Comparison of ENCODE assay signal across 9 mouse cellular contexts in genomic region chr15:89524611-89525415, GRCm38 (mm10). TPM values are rescaled to one million over a fixed set of nuclear protein-coding genes. Genes with fewer than 3 reads are reported as not detected.
A peak's percentile ranks its signal among the peaks of the same experiment; 100 is the strongest.
DNase-seq lines count a peak whose midpoint lies in the region; ATAC-seq and TF ChIP-seq lines count a peak whose summit lies in the region.
"Had no signal": no experiment of that assay in that cellular context is flagged by ENCODE, and none has a peak within 500 bp of the region (broad histone marks: within the 10 kb centered on the region; RNA-seq: fewer than 3 reads in every experiment).

No protein-coding gene starts in this region.

- H3K4me1 ChIP-seq in heart, embryonic 13.5 days, result 0 out of 2 replicates have a peak, but pooled peaks cover 7% of the 10 kb centered on the region
- H3K4me1 ChIP-seq in heart, adult 2 months (ENCODE audit: control insufficient read depth, insufficient read depth, low read length), result peaks cover 3% of the 10 kb centered on the region
- peaks cover 21% of the 10 kb centered on the region for H3K4me1 ChIP-seq in hindbrain, embryonic 13.5 days (replicated peaks)
- no peaks in the 10 kb centered on the region for H3K4me1 ChIP-seq in midbrain, embryonic 16.5 days (ENCODE audit: control insufficient read depth, insufficient read depth, low read length)
- H3K4me1 ChIP-seq in kidney, adult 2 months (ENCODE audit: control insufficient read depth, insufficient read depth, low read length), result no peaks in the 10 kb centered on the region

- no peak for TF ChIP-seq EP300 in heart, adult 2 months (IDR thresholded peaks at IDR 0.05; ENCODE audit: insufficient read depth, low read depth, low read length)

- H3K79me2 ChIP-seq in heart, adult 2 months (replicated peaks; ENCODE audit: control insufficient read depth, insufficient read depth, low read length), result no peaks in the 10 kb centered on the region

- H3K4me2 ChIP-seq in heart, embryonic 13.5 days, result peak overlapping the region; percentile 85
- peak overlapping the region; percentile 94 for H3K4me2 ChIP-seq in hindbrain, embryonic 13.5 days
- peak overlapping the region; percentile 97 for H3K4me2 ChIP-seq in midbrain, embryonic 16.5 days (ENCODE audit: low read length)

- TF ChIP-seq CTCF in heart, adult 2 months (IDR thresholded peaks at IDR 0.05), result no peak
- no peak for TF ChIP-seq CTCF in kidney, adult 2 months (conservative IDR thresholded peaks at IDR 0.05; ENCODE audit: insufficient read depth, insufficient read length, low read depth, low read length)

- no peak for TF ChIP-seq POLR2A in heart, adult 2 months (IDR thresholded peaks at IDR 0.05; ENCODE audit: insufficient read depth, low read depth, low read length)
- no peak for TF ChIP-seq POLR2A in kidney, adult 2 months (IDR thresholded peaks at IDR 0.05; ENCODE audit: low read depth, low read length)

- peaks cover 54% of the 10 kb centered on the region for H3K27me3 ChIP-seq in heart, embryonic 13.5 days (replicated peaks)
- H3K27me3 ChIP-seq in heart, adult 2 months (ENCODE audit: control insufficient read depth, insufficient read depth, low read length), result no peaks in the 10 kb centered on the region; the same call in 1 of the 2 replicates
- peaks cover 46% of the 10 kb centered on the region for H3K27me3 ChIP-seq in hindbrain, embryonic 13.5 days
- H3K27me3 ChIP-seq in midbrain, embryonic 16.5 days (ENCODE audit: control insufficient read depth, insufficient read depth, low read depth, low read length), result no peaks in the 10 kb centered on the region
- no peaks in the 10 kb centered on the region for H3K27me3 ChIP-seq in kidney, adult 2 months (replicated peaks; ENCODE audit: control insufficient read depth, insufficient read depth, low read length)

- WGBS in heart, embryonic 13.5 days, result 70% methylated on average over 8 of the region's 8 CpGs
- 70% methylated on average over 8 of the region's 8 CpGs for WGBS in heart, adult 2 months
- 73% methylated on average over 8 of the region's 8 CpGs for WGBS in hindbrain, embryonic 13.5 days
- WGBS in midbrain, embryonic 16.5 days, result 67% methylated on average over 8 of the region's 8 CpGs
- WGBS in kidney, adult 2 months, result 64% methylated on average over 8 of the region's 8 CpGs

- no peak for DNase-seq in heart, adult 2 months
- peak; percentile 66 to 67 for DNase-seq in cerebellum, postnatal 14 days
- no peak for DNase-seq in left cerebral cortex, postnatal 4 days
- DNase-seq in embryo, embryonic 10.5 days (ENCODE audit: low spot score), result no peak
- no peak for DNase-seq in kidney, adult 2 months

- no peak overlapping the region; the same call in 1 of the 2 replicates for H3K9ac ChIP-seq in heart, embryonic 13.5 days
- no peak overlapping the region for H3K9ac ChIP-seq in heart, adult 2 months (ENCODE audit: low read depth, low read length)
- H3K9ac ChIP-seq in hindbrain, embryonic 13.5 days, result peak overlapping the region; percentile 80; the same call in 1 of the 2 replicates
- H3K9ac ChIP-seq in midbrain, embryonic 16.5 days (ENCODE audit: low read depth, low read length), result peak overlapping the region; percentile 64

- H3K9me3 ChIP-seq in heart, embryonic 13.5 days, result no peaks in the 10 kb centered on the region
- H3K9me3 ChIP-seq in hindbrain, embryonic 13.5 days, result no peaks in the 10 kb centered on the region
- H3K9me3 ChIP-seq in midbrain, embryonic 16.5 days (replicated peaks; ENCODE audit: control insufficient read depth, low read length, poor library complexity, severe bottlenecking), result no peaks in the 10 kb centered on the region

- no peak for ATAC-seq in heart, embryonic 13.5 days (ENCODE audit: extremely low read depth, insufficient number of reproducible peaks, low FRiP score, low TSS enrichment)
- ATAC-seq in hindbrain, embryonic 13.5 days (ENCODE audit: low FRiP score), result 0 out of 2 replicates have a peak, but pooled peaks have one; percentile 30
- no peak for ATAC-seq in midbrain, embryonic 16.5 days

- H3K27ac ChIP-seq in heart, embryonic 13.5 days (replicated peaks), result no peak overlapping the region
- H3K27ac ChIP-seq in heart, adult 2 months, result no peak overlapping the region
- no peak overlapping the region for H3K27ac ChIP-seq in hindbrain, embryonic 13.5 days
- no peak overlapping the region for H3K27ac ChIP-seq in midbrain, embryonic 16.5 days (ENCODE audit: low read length)
- no peak overlapping the region for H3K27ac ChIP-seq in kidney, adult 2 months (ENCODE audit: insufficient read depth, low read depth, low read length)

- H3K4me3 ChIP-seq in heart, embryonic 13.5 days, result peak overlapping the region; percentile 64
- H3K4me3 ChIP-seq in heart, adult 2 months, result no peak overlapping the region
- H3K4me3 ChIP-seq in hindbrain, embryonic 13.5 days, result peak overlapping the region; percentile 67
- H3K4me3 ChIP-seq in midbrain, embryonic 16.5 days (ENCODE audit: low read depth, low read length), result peak overlapping the region; percentile 52
- no peak overlapping the region for H3K4me3 ChIP-seq in kidney, adult 2 months (ENCODE audit: insufficient read depth, low read depth, low read length)
- H3K4me3 ChIP-seq: erythroblast, embryonic 14.5 days had no signal

- H3K36me3 ChIP-seq in heart, embryonic 13.5 days, result peaks cover 19% of the 10 kb centered on the region
- peaks cover 11% of the 10 kb centered on the region for H3K36me3 ChIP-seq in heart, adult 2 months (ENCODE audit: control insufficient read depth, insufficient read depth, low read length)
- H3K36me3 ChIP-seq in hindbrain, embryonic 13.5 days, result peaks cover 15% of the 10 kb centered on the region; the same call in 1 of the 2 replicates
- peaks cover 3% of the 10 kb centered on the region; the same call in 1 of the 2 replicates for H3K36me3 ChIP-seq in midbrain, embryonic 16.5 days (ENCODE audit: control insufficient read depth, insufficient read depth, low read length)
- no peaks in the 10 kb centered on the region for H3K36me3 ChIP-seq in kidney, adult 2 months (ENCODE audit: control insufficient read depth, insufficient read depth, low read length)

- intact Hi-C loops in heart, adult 2 months (cut with DNase I), result no loop called here
- intact Hi-C loops in left cerebral cortex, postnatal 4 days (cut with DNase I), result no loop called here

RNA-seq across cellular contexts. Expression of gene Shank3, which starts 25.4 kb away (rescaled TPM):
- polyA plus RNA-seq in heart, embryonic 13.5 days (2015; fragmentation: Nextera tagmentation; extraction: Ambion mirVana), result 1.7 and 2.0 TPM in 2 replicates
- total RNA-seq in heart, adult 2 months (2021), result 10 to 100 TPM; 44.3 to 52.2 TPM
- 29.6 and 31.0 TPM in 2 replicates for polyA plus RNA-seq in heart, adult 2 months (2012; rRNA removed)
- polyA plus RNA-seq in hindbrain, embryonic 13.5 days (2015; fragmentation: Nextera tagmentation; extraction: Ambion mirVana), result 11.0 and 12.1 TPM in 2 replicates
- 12.0 and 16.7 TPM in 2 replicates for polyA plus RNA-seq in midbrain, embryonic 16.5 days (2015; fragmentation: Nextera tagmentation; extraction: Ambion mirVana)
- total RNA-seq in left cerebral cortex, postnatal 4 days (2021), result 100 to 1,000 TPM; 136 to 141 TPM
- 18.0 and 19.5 TPM in 2 replicates for polyA plus RNA-seq in kidney, adult 2 months (2012; rRNA removed)

RNA-seq across cellular contexts. Expression of gene Acr, which starts 43.3 kb away (rescaled TPM):
- polyA plus RNA-seq in heart, embryonic 13.5 days (2015; fragmentation: Nextera tagmentation; extraction: Ambion mirVana), result 0.24 and 0.33 TPM in 2 replicates
- under 1 TPM in 1 of 2 experiments, not detected in 1; 0.57 TPM for total RNA-seq in heart, adult 2 months (2021)
- 1.4 and 1.6 TPM in 2 replicates for polyA plus RNA-seq in heart, adult 2 months (2012; rRNA removed)
- polyA plus RNA-seq in hindbrain, embryonic 13.5 days (2015; fragmentation: Nextera tagmentation; extraction: Ambion mirVana), result 1.5 and 2.0 TPM in 2 replicates
- polyA plus RNA-seq in midbrain, embryonic 16.5 days (2015; fragmentation: Nextera tagmentation; extraction: Ambion mirVana), result 1.6 and 1.8 TPM in 2 replicates
- total RNA-seq in left cerebral cortex, postnatal 4 days (2021), result 1 to 10 TPM; 5.8 to 5.9 TPM
- 0.58 and 0.74 TPM in 2 replicates for polyA plus RNA-seq in kidney, adult 2 months (2012; rRNA removed)
- polyA plus RNA-seq: erythroblast, embryonic 14.5 days had no signal

RNA-seq across cellular contexts. Expression of gene Arsa, which starts 47.6 kb away (rescaled TPM):
- polyA plus RNA-seq in heart, embryonic 13.5 days (2015; fragmentation: Nextera tagmentation; extraction: Ambion mirVana), result 15.1 and 15.3 TPM in 2 replicates
- total RNA-seq in heart, adult 2 months (2021), result 10 to 100 TPM; 11.1 to 13.5 TPM
- 19.5 and 22.1 TPM in 2 replicates for polyA plus RNA-seq in heart, adult 2 months (2012; rRNA removed)
- 19.7 and 21.2 TPM in 2 replicates for polyA plus RNA-seq in hindbrain, embryonic 13.5 days (2015; fragmentation: Nextera tagmentation; extraction: Ambion mirVana)
- 32.6 and 37.6 TPM in 2 replicates for polyA plus RNA-seq in midbrain, embryonic 16.5 days (2015; fragmentation: Nextera tagmentation; extraction: Ambion mirVana)
- 10 to 100 TPM; 31.5 to 32.8 TPM for total RNA-seq in left cerebral cortex, postnatal 4 days (2021)
- polyA plus RNA-seq in kidney, adult 2 months (2012; rRNA removed), result 26.0 and 30.0 TPM in 2 replicates

Comparison
In these comparisons a context has a peak if more than half of its experiments do, and no peak if none do; other contexts are left out.
1. H3K4me3 ChIP-seq: peak in heart, embryonic 13.5 days (single experiment), hindbrain, embryonic 13.5 days (single experiment) and midbrain, embryonic 16.5 days (single experiment); none in heart, adult 2 months (single experiment) and kidney, adult 2 months (single experiment).
2. H3K9ac ChIP-seq: peak in hindbrain, embryonic 13.5 days (single experiment) and midbrain, embryonic 16.5 days (single experiment); none in heart, embryonic 13.5 days (single experiment) and heart, adult 2 months (single experiment).
3. DNase-seq: peak in cerebellum, postnatal 14 days (2 of 2); none in heart, adult 2 months (0 of 2), left cerebral cortex, postnatal 4 days (single experiment), embryo, embryonic 10.5 days (single experiment) and kidney, adult 2 months (single experiment).
4. Peak in every context shown above with its lines, with median percentiles within 50 percentile points of each other: H3K4me2 ChIP-seq.